Mouse (Mus musculus): Measurements from ENCODE around the gene Rpl7l1. TPM values are rescaled to one million over a fixed set of nuclear protein-coding genes. Genes with fewer than 3 reads are reported as not detected.

Gene Rpl7l1
- polyA plus RNA-seq (2015; fragmentation: Nextera tagmentation; extraction: Ambion mirVana): 114 and 122 TPM in 2 replicates

- peaks cover 31% of the 10 kb centered on the region for H3K36me3 ChIP-seq
- peak within 1 kb of the TSS; percentile 85 for H3K27ac ChIP-seq (replicated peaks)
- peak within 1 kb of the TSS; percentile 76 for H3K9ac ChIP-seq (replicated peaks)
- 1% methylated on average over 44 of the region's 44 CpGs for WGBS
- peak within 1 kb of the TSS; percentile 65 for H3K4me2 ChIP-seq (replicated peaks)
- H3K9me3 ChIP-seq: no peaks in the 10 kb centered on the region
- peak within 1 kb of the TSS; percentile 69 for H3K4me3 ChIP-seq
- H3K4me1 ChIP-seq: peaks cover 12% of the 10 kb centered on the region
- no peaks in the 10 kb centered on the region for H3K27me3 ChIP-seq
- ATAC-seq (replicated peaks): peak; percentile 97
These were observed at the start of gene Rpl7l1 for GRCm38 (mm10) chr17:46782341-46783221. Gene Rpl7l1, minus strand, starts transcription at chr17:46782672.

GRCm38 (mm10) chr17:46829856-46830535 lies 47.5 kb upstream of the Rpl7l1 start:
- Histone ChIP-seq H3K4me2 (replicated peaks) (no peak overlapping the region), H3K27ac (replicated peaks) (no peak overlapping the region), H3K9me3 (no peaks in the 10 kb centered on the region), H3K9ac (replicated peaks) (no peak overlapping the region), H3K36me3 (peaks cover 36% of the 10 kb centered on the region), H3K4me1 (no peaks in the 10 kb centered on the region), H3K4me3 (no peak overlapping the region), H3K27me3 (no peaks in the 10 kb centered on the region)
- no peak for ATAC-seq (replicated peaks)
- 87% methylated on average over 11 of the region's 11 CpGs for WGBS

- H3K27ac ChIP-seq (replicated peaks): no peak overlapping the region
- no peak overlapping the region for H3K4me2 ChIP-seq (replicated peaks)
- no peak overlapping the region for H3K9ac ChIP-seq (replicated peaks)
- no peaks in the 10 kb centered on the region for H3K4me1 ChIP-seq
- WGBS: 97% methylated on average over 3 of the region's 3 CpGs
- H3K27me3 ChIP-seq: no peaks in the 10 kb centered on the region
- H3K4me3 ChIP-seq: no peak overlapping the region
- H3K36me3 ChIP-seq: peaks cover 47% of the 10 kb centered on the region
- H3K9me3 ChIP-seq: no peaks in the 10 kb centered on the region
- ATAC-seq (replicated peaks): no peak
These were observed 46.5 kb upstream of the Rpl7l1 start for GRCm38 (mm10) chr17:46828935-46829334.

GRCm38 (mm10) chr17:46823091-46823490 lies 40.6 kb upstream of the Rpl7l1 start:
- no peaks in the 10 kb centered on the region for H3K9me3 ChIP-seq
- H3K27me3 ChIP-seq: no peaks in the 10 kb centered on the region
- H3K36me3 ChIP-seq: peaks cover 71% of the 10 kb centered on the region
- no peak overlapping the region for H3K4me3 ChIP-seq
- WGBS: 95% methylated on average over 8 of the region's 8 CpGs
- no peak overlapping the region for H3K27ac ChIP-seq (replicated peaks)
- no peak overlapping the region for H3K9ac ChIP-seq (replicated peaks)
- H3K4me1 ChIP-seq: no peaks in the 10 kb centered on the region
- no peak for ATAC-seq (replicated peaks)
- no peak overlapping the region for H3K4me2 ChIP-seq (replicated peaks)

- 90% methylated on average over 7 of the region's 7 CpGs for WGBS
- H3K4me1 ChIP-seq: no peaks in the 10 kb centered on the region
- no peak overlapping the region for H3K9ac ChIP-seq (replicated peaks)
- no peak overlapping the region for H3K4me3 ChIP-seq
- H3K36me3 ChIP-seq: peaks cover 56% of the 10 kb centered on the region
- H3K27me3 ChIP-seq: no peaks in the 10 kb centered on the region
- no peaks in the 10 kb centered on the region for H3K9me3 ChIP-seq
- no peak overlapping the region for H3K27ac ChIP-seq (replicated peaks)
- no peak overlapping the region for H3K4me2 ChIP-seq (replicated peaks)
- ATAC-seq (replicated peaks): no peak
These were observed 38.2 kb upstream of the Rpl7l1 start for GRCm38 (mm10) chr17:46820628-46821027.

- no peaks in the 10 kb centered on the region for H3K9me3 ChIP-seq
- H3K9ac ChIP-seq (replicated peaks): no peak overlapping the region
- no peak overlapping the region for H3K4me2 ChIP-seq (replicated peaks)
- 94% methylated on average over 12 of the region's 12 CpGs for WGBS
- no peak overlapping the region for H3K4me3 ChIP-seq
- H3K4me1 ChIP-seq: no peaks in the 10 kb centered on the region
- no peaks in the 10 kb centered on the region for H3K27me3 ChIP-seq
- H3K27ac ChIP-seq (replicated peaks): no peak overlapping the region
- H3K36me3 ChIP-seq: peaks cover 36% of the 10 kb centered on the region
- no peak for ATAC-seq (replicated peaks)
These were observed 35.3 kb upstream of the Rpl7l1 start for GRCm38 (mm10) chr17:46817734-46818158.

GRCm38 (mm10) chr17:46816306-46816705 lies 33.8 kb upstream of the Rpl7l1 start:
- no peaks in the 10 kb centered on the region for H3K4me1 ChIP-seq
- ATAC-seq (replicated peaks): no peak
- no peak overlapping the region for H3K27ac ChIP-seq (replicated peaks)
- no peak overlapping the region for H3K9ac ChIP-seq (replicated peaks)
- no peak overlapping the region for H3K4me2 ChIP-seq (replicated peaks)
- peaks cover 35% of the 10 kb centered on the region for H3K36me3 ChIP-seq
- H3K4me3 ChIP-seq: no peak overlapping the region
- no peaks in the 10 kb centered on the region for H3K9me3 ChIP-seq
- WGBS: 71% methylated on average over 13 of the region's 13 CpGs
- H3K27me3 ChIP-seq: no peaks in the 10 kb centered on the region

- Histone ChIP-seq H3K36me3 (peaks cover 30% of the 10 kb centered on the region), H3K4me3 (no peak overlapping the region), H3K9ac (replicated peaks) (no peak overlapping the region), H3K4me2 (replicated peaks) (no peak overlapping the region), H3K9me3 (no peaks in the 10 kb centered on the region), H3K4me1 (no peaks in the 10 kb centered on the region), H3K27me3 (no peaks in the 10 kb centered on the region), H3K27ac (replicated peaks) (no peak overlapping the region)
- no peak for ATAC-seq (replicated peaks)
- WGBS: 90% methylated on average over 6 of the region's 6 CpGs
These were observed 32.0 kb upstream of the Rpl7l1 start for GRCm38 (mm10) chr17:46814497-46814896.

GRCm38 (mm10) chr17:46813637-46814036 lies 31.2 kb upstream of the Rpl7l1 start:
- WGBS: 88% methylated on average over 8 of the region's 8 CpGs
- Histone ChIP-seq H3K9ac (replicated peaks) (no peak overlapping the region), H3K4me2 (replicated peaks) (no peak overlapping the region), H3K27ac (replicated peaks) (no peak overlapping the region), H3K36me3 (peaks cover 38% of the 10 kb centered on the region), H3K4me1 (no peaks in the 10 kb centered on the region), H3K9me3 (no peaks in the 10 kb centered on the region), H3K4me3 (no peak overlapping the region), H3K27me3 (no peaks in the 10 kb centered on the region)
- ATAC-seq (replicated peaks): no peak

GRCm38 (mm10) chr17:46812442-46812841 lies 30.0 kb upstream of the Rpl7l1 start:
- Histone ChIP-seq H3K4me3 (no peak overlapping the region), H3K9ac (replicated peaks) (no peak overlapping the region), H3K27me3 (no peaks in the 10 kb centered on the region), H3K9me3 (no peaks in the 10 kb centered on the region), H3K36me3 (peaks cover 44% of the 10 kb centered on the region), H3K4me2 (replicated peaks) (no peak overlapping the region), H3K27ac (replicated peaks) (no peak overlapping the region), H3K4me1 (no peaks in the 10 kb centered on the region)
- WGBS: 83% methylated on average over 1 of the region's 1 CpGs
- ATAC-seq (replicated peaks): no peak

GRCm38 (mm10) chr17:46810672-46811071 lies 28.2 kb upstream of the Rpl7l1 start:
- no peak for ATAC-seq (replicated peaks)
- 89% methylated on average over 3 of the region's 3 CpGs for WGBS
- no peak overlapping the region for H3K27ac ChIP-seq (replicated peaks)
- H3K4me2 ChIP-seq (replicated peaks): no peak overlapping the region
- H3K4me3 ChIP-seq: no peak overlapping the region
- peaks cover 61% of the 10 kb centered on the region for H3K36me3 ChIP-seq
- H3K4me1 ChIP-seq: no peaks in the 10 kb centered on the region
- no peaks in the 10 kb centered on the region for H3K9me3 ChIP-seq
- no peaks in the 10 kb centered on the region for H3K27me3 ChIP-seq
- H3K9ac ChIP-seq (replicated peaks): no peak overlapping the region

GRCm38 (mm10) chr17:46809131-46809830 lies 26.8 kb upstream of the Rpl7l1 start:
- 81% methylated on average over 6 of the region's 6 CpGs for WGBS
- Histone ChIP-seq H3K9me3 (no peaks in the 10 kb centered on the region), H3K27ac (replicated peaks) (no peak overlapping the region), H3K36me3 (peaks cover 65% of the 10 kb centered on the region), H3K4me3 (no peak overlapping the region), H3K27me3 (no peaks in the 10 kb centered on the region), H3K4me1 (no peaks in the 10 kb centered on the region), H3K4me2 (replicated peaks) (no peak overlapping the region), H3K9ac (replicated peaks) (no peak overlapping the region)
- ATAC-seq (replicated peaks): no peak
